Mouse (Mus musculus) CD4-positive, CD25-positive, alpha-beta regulatory T cell, adult 4 months (primary cell): Measurements from ENCODE around the gene Pcgf2. TPM values are rescaled to one million over a fixed set of nuclear protein-coding genes. Genes with fewer than 3 reads are reported as not detected.
A peak's percentile ranks its signal among the peaks of the same experiment; 100 is the strongest.
"Not testable (repeated sequence)": the region's sequence is repeated elsewhere in the genome, so short reads cannot be mapped to it uniquely, and the experiment has no call there.

Source experiments
- ATAC-seq: one replicate; pipeline ENCODE4 v1.8.0; 2017
- polyA plus RNA-seq, 2 experiments: library from polyadenylated mRNA; unstranded; fragments of 100-300 nt; shearing (Covaris generic); gene quantifications; one replicate each; pipeline ENCODE4 v1.2.1; 2017

Gene Pcgf2
- polyA plus RNA-seq, result 1 to 10 TPM; 2.9 to 4.6 TPM

DNA sequence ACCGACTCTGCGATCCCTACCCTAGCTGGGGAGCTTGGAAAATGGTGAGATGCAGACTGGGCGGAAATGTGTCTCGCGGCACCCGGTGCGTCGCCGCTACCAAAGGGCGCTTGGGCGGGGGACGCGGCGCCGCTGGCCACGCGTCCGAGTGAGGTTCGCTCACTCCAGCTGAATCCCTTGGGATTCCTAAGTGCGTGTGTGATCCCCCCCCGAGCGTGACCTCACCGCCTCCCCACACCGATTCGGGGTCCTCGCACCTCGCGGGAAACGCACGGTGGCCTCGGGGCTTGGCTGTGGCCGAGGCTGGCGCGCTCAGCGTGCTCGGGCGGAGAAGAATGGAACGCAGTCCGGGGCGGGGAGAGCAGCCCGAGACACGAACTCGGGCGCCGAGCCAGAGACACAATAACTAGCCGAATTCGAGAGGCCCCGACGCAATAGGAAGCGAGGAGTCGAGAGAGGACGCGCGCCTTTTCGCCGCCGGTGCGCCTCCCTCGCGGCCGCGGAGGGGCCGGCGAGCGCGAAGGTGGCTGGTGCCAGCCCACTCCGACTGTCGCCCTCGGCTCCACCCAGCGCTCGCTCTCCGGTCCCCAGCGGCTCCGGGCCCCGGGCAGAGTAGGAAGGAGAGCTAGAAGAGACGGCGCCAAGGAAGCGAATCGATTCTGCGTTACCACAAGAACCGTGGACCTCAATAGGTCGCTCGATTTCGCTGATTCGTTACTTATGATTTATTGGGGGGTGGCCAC, at the start of gene Pcgf2:
TSS of gene Pcgf2 (minus strand) at position 495 of the 743 bp plus-strand sequence.
- ATAC-seq, result peak; percentile 4

- ATAC-seq, result no peak
These were observed 48.2 kb upstream of the Pcgf2 start for GRCm38 (mm10) chr11:97748496-97748895.

DNA sequence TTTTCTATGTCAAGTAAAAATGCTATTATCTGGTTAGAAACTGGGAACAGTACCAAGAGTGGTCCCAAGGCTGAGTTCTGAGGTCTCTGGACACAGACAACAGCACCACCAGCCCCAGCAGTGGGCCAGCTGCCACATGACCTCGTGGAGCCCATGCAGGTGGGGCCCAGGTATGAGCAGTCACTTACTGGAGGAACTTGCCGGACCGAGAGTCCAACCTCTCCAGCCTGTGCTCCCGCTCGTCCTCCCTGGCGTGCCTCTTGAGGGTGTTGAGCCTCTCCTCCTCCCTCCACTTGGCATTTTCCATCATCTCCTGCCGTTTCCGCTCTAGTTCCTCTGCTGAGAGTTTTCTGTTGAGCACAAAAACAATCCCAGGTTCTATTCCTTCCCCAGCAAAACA, 47.5 kb upstream of the Pcgf2 start:
- ATAC-seq, result no peak

DNA sequence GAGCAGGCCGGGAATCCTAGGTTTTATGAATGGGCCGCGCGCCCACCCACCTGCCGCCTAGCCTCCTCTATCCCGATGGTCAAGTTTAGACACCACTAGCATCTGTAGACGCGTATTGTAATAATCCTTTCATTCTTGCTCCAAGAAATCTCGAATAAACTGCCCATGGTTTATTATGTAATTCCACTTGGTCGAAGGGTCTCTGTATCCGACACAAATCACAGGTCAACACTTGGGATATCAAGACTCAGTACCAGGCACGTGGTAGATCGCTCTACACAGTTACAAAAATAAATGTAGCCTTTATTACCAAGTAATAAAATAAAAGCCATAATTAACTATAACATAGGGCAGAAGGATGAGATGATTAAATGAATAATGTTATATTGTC, 45.0 kb upstream of the Pcgf2 start:
- no peak for ATAC-seq

- ATAC-seq, result peak; percentile 95
These were observed 44.5 kb upstream of the Pcgf2 start for GRCm38 (mm10) chr11:97744718-97745330.

GRCm38 (mm10) chr11:97744063-97744717, 43.9 kb upstream of the Pcgf2 start, which contains the start of gene Pip4k2b:
Pip4k2b (minus strand) TSS chr11:97744704.
- ATAC-seq, result no peak

GRCm38 (mm10) chr11:97743423-97743822, 43.1 kb upstream of the Pcgf2 start:
- ATAC-seq, result no peak

DNA sequence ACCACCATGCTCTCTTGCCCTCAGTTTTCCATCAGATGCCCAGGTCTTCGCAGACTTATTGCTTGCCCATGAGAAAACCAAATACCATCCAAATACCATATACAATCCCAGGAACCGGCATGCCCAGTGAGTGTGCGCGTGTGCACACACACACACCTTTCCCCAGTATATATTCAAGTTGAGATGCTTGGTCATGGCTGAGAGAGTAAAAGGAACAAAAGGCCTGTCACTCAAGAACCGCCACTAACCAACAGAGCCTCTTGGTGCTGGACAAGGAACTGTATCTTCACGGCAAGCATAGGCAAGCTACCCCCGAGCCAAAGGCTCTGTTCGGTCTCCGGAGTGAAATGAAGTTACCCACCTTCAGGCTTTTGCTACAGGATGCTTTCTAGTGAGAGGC, 42.3 kb upstream of the Pcgf2 start:
- ATAC-seq, result no peak

GRCm38 (mm10) chr11:97742157-97742556, 41.9 kb upstream of the Pcgf2 start:
- no peak for ATAC-seq

DNA sequence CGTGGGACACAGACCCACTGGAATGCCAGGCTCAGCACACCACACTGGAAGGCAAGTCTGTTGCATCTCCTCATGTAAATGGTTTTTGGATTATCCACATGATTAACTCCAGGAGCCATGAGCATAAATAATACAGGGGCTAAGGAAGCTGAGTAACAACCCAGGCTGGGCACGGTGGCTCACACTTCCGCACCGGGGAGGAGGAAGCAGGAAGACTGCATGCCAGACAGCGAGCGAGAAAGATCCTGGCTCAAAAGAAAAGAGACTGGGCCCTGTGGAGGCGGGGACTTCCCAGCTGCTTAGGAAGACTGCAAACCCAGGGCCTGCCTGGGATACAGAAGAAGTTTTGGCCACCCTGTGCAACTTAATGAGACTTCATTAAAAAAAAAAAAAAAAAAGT, 39.9 kb upstream of the Pcgf2 start:
- no peak for ATAC-seq

- ATAC-seq, result no peak
These were observed 38.9 kb upstream of the Pcgf2 start for GRCm38 (mm10) chr11:97739155-97739554.

- no peak for ATAC-seq
These were observed 38.4 kb upstream of the Pcgf2 start for GRCm38 (mm10) chr11:97738703-97739102.

DNA sequence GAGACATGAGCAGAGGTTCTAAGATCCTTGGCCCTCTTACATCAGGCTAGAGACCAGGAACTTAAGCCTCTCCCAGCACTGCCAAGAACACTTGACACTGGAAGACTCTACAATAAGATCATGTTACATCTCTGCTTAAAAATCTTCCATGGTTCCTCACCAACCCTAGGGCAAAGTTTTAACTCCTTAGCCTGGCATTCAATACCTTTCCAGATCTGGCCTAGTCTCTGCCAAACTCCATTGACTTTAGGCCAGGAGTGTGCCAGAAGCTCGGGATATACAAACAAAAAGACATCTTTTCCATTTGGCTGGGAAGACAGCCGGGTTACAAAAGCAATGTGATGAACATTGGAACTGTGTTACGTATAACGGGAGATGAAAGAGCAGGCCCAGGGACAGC, 37.3 kb upstream of the Pcgf2 start:
- no peak for ATAC-seq

DNA sequence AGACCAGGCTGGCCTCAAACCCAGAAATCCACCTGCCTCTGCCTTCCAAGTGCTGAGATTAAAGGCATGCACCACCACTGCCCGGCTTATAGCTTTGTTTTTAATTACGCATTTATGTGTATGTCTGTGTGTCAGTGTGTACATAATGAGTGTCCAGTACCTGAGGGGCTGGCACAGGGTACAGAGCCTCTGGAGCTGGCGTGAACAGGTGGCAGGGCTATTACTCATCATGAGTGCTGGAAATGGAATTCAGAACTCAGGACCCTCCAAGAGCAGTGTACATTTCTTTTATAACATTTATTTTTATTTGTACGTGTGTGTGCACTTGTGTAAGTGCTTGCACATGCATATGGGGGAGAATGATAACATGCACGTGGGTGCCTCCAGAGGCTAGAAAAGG, 36.3 kb upstream of the Pcgf2 start:
- ATAC-seq, result no peak

DNA sequence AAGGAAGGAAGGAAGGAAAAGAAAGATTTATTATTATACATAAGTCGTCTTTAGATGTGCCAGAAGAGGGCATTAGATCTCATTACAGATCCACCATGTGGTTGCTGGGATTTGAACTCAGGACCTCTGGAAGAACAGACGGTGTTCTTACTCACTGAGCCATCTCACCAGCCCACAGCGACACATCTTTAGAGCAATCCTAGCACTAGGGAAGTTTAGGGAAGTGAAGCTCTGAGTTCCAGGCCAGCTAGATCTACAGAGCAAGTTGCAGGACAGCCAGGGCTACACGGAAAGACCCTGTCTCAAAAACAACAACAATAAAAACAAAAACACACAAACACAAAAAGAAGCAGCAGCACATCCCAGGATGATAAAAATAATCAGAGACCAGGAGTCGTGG, 34.5 kb upstream of the Pcgf2 start:
- ATAC-seq, result not testable (repeated sequence)

- no peak for ATAC-seq
These were observed 33.4 kb upstream of the Pcgf2 start for GRCm38 (mm10) chr11:97733689-97734088.

DNA sequence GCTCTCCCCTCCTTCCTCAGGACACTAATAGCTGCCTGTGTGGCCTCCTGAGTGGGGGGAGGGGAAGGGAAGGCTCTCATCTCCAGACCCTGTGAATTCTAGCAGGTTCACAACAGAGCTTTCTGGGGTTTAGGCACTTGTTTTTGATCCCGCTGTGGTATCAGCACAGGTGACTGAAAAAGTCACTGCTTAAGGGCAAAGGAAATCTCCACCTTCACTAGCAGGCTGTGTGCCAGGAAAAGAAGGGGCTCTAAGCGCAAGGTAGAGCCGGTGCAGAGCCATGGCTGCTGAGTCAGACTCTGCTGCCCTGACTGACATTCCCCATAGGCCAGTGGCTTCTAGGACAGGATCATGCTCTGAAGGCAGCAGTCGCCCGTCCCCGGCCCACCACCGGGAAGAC, 28.4 kb upstream of the Pcgf2 start:
- ATAC-seq, result peak; percentile 40

GRCm38 (mm10) chr11:97728311-97728710, 28.0 kb upstream of the Pcgf2 start:
- ATAC-seq, result peak; percentile 99

DNA sequence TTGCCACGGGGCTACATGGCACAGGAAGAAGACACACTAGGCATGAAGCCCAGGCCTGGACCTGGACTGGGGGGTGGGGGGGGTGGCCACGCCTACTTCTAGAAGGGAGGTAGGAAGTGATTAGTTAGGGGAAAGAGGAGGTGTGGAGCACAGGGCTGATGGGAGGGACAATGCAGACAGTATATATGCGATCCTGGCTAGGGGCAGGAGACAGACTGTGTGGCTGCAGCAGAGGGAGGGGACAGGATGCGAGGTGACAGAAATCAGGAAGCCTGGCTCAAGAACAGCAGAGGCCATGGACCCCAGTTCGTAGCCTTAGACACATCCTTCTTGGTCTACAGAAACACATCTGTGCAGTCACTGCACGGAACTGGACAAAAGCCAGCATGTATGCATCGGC, 23.4 kb upstream of the Pcgf2 start:
- ATAC-seq, result no peak

- no peak for ATAC-seq
These were observed 21.0 kb upstream of the Pcgf2 start for GRCm38 (mm10) chr11:97721338-97721737.

GRCm38 (mm10) chr11:97719041-97719440, 18.7 kb upstream of the Pcgf2 start:
- peak; percentile 82 for ATAC-seq

DNA sequence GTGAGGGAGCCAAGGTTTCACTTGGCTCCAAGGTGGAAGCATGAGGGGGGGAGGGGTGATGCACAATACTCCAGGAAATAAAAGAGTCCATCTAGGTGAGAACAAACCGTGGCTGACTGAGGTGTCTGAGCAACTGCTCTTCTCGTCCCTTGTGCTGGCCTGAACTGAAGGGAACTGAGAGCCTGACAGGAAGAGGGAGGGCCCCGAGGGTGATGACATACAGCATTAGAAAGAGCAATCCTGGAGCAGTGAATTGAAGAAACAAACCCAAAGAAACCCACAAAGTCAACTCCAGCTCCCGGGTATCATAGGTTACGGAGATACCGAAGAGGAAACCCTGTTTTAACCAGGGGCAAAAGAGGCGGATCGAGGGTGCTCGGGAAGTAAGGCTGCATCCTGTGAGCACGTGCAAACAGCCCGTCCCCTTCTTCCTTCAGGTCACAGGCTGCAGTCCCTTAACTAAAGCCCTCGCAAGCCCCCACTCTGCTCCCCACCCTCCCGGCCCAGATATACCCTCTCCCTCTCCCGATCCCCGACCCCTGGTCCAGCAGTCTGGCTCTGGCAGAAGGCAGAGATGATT, 18.1 kb upstream of the Pcgf2 start:
- ATAC-seq, result peak; percentile 42
